Mouse (Mus musculus) cerebellum, adult (tissue): ENCODE results near the gene 1300017J02Rik.
"Not testable (repeated sequence)": the region's sequence is repeated elsewhere in the genome, so short reads cannot be mapped to it uniquely, and the experiment has no call there.

ENCODE experiments used
- ATAC-seq: cut with Nextera tagmentation; 2 replicates; pipeline ENCODE4 v1.9.2; 2017; ENCODE audit warnings: mild to moderate bottlenecking, moderate library complexity, mixed read lengths; ENCODE audit not compliant: insufficient number of reproducible peaks, low FRiP score, low TSS enrichment

Gene 1300017J02Rik

DNA sequence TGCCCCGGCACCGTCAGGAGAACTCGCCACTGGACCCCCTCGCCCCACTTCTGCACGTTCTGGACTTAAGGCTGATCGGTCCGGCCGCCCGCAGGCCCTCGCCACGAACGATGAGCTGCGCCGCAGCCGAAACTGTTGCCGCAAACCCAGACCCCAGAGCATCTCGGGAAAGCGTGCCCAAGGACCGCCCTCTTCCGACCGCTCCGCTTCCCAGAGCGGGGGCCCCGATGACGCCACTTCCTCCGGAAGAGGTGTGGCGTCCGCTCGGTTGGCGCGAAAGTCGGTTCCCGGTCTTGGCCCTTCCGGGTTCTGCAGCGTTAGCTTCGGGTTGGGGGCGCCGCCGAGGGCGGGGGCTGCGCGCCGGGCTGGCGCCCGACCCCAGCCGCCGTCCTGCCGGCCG is at the start of gene 1300017J02Rik, which contains the start of gene Topbp1:
Gene 1300017J02Rik (minus strand): TSS at position 156 of the 400 bp plus-strand sequence.
Gene Topbp1 (plus strand): TSS at position 289 of the 400 bp plus-strand sequence.
- ATAC-seq = peak; percentile 98

DNA sequence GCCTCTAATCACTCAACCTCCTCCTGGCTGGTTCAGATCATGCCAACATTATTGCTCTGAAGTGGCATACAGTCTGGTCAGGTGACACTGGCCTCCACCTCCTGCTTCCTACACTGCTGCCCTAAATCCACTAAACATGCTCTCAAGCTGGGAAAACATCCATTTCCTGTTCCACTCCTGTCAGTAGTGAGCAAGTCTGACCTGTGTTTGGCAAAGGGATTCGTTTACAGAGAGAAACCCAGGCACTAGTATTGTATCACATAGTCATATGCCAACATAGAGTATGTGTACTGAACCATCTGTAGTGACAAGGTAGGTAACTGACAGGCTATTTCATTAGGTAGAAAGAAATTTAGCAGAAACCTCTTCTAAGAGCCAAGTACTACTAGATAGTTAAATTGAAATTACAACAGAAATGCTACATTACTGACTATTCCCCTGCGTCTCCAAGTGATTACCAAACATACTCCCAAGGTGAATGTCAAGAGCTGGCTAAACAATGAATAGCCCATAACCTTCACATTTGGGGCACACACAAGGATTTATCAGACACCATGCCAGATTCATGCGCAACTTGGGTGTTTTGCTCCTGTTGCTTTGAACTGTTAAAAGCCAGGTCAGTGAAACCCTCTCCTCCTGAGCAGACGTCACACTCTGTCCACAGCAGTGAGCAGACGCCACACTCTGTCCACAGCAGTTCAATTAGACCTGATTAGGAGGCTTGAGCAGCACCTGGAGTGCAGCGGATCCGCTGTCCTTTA is 48.8 kb upstream of the 1300017J02Rik start:
- not testable (repeated sequence) for ATAC-seq

DNA sequence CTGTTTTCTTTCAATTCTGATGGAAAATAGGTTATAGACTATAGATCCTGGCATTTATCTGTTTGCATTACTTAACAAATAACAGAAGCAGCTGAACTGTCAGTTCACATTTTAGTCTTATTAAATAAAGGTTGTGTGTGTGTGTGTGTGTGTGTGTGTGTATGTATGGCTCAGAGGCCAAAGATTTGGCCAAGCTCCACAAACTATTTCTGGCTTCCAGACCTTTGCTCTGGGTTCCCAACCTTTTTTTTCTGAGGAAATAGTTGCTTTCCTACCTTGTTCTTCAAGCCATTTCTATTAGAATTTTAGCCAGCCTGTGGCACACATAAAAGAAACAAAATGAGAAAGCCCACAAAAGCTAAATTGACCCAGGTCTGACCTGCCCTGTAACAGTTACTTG is 43.9 kb upstream of the 1300017J02Rik start:
- no peak for ATAC-seq

DNA sequence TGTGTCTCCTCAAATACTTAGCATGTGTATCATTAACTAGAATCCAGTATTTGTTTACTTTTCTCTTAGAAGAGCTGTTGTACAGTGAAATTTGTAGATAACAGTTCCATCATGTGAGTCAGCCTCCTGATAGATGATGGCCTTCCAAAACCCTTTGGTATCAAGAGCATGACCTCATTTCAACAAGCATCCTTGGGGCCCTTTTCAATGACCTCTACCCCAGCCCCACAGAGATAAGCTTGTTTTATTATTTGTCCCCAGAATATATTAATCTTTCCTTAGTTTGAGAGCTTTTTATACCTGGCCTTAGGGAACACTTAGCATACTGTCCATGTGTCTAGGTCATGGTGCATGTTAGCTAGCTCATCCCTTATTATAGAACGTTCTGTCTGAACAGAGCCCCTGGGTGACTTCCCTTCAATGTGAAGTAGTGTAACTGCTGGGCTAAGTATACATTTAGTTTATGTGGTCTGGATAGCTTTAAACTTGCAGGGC is 43.2 kb upstream of the 1300017J02Rik start:
- no peak for ATAC-seq

DNA sequence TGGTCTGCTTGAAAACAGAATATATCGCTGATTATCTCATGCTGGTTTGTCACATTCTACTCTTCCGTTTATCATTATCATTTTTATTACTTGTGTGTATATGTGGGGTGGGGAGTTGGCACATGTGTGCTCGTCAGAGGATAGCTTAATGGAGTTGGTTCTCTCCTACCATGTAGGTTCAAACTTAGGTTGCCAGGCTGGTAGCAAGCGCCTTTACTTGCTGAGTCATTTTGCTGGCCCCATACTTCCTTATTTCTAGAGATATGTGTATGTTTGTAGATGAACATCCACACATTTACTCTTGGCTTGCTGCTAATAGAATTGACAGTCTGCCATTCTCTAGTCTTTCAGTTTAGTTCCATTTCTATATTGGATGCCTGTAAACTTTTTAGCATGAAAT is 42.2 kb upstream of the 1300017J02Rik start:
- no peak for ATAC-seq

DNA sequence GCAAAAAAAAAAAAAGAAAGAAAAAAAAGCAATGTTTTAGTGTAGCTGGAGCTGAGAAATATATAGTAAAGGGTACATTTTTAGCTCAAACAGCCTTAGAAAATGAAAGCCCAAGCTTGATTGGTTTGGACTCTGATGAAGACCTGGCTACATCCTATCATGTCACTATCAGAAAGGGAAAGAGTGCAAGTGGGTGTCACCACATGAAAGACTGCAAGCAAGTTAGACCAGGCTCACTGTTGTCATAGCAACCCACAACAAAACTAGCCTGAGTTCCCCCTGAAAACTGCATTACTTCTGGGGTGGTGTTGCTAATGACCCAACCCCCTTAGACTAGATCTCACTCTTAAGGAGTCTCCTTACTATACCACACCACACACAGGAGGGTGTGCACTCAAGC is 32.0 kb upstream of the 1300017J02Rik start:
- ATAC-seq = no peak

DNA sequence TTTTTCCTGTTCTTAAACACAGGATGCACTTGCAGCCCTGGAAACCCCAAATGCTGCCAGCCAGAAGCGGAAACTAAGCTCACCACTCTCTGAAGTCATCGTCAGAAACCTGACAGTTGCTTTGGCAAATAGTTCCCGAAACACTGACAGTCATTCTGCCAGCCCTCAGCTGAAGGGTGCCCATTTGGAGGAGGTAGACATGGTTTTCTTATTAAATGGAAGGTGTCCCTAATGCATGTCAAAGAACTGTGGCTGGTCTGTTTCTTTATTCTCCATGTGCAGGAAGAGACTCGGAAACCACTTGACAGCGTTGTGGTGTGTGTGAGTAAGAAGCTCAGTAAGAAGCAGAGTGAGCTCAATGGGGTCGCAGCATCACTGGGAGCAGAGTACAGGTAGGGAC is 27.8 kb upstream of the 1300017J02Rik start:
- no peak for ATAC-seq

DNA sequence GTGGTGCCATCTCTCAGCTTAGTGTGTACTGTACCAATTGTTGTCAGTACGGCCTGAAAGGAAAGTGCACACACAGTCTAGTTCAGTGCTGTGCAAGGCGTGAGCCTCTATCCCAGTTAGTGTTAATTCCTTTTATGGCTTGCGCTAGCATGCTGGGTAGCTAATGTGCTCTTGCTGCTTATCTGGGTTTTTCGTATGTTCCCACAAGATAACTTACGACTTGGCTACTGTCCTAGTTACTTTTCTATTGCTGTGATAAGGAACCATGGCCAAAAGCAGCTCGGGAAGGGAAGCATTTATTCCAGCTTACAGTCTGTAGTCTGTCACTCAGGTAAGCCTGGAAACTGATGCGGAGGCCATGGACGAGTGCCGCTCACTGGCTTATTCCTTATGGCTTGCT is 21.6 kb upstream of the 1300017J02Rik start:
- no peak for ATAC-seq

DNA sequence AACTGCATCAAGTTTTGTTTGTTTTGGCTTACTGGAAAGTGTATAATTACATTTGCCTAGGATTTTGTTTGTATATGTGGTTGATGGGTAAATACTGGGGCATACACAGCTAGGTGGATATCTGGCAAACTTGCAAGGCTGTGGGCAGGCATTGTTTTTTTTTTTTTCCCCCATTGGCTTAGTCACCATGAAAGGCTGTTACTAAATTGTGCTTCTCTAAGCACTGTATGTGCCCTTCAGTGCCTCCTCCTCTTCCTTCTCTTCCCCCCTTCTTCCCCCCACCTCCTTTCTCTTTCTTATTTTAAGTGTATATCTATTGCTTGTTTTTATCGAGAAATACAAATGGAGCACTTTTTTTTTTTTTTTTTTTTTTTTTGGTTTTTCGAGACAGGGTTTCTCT is 19.8 kb upstream of the 1300017J02Rik start:
- ATAC-seq = no peak

DNA sequence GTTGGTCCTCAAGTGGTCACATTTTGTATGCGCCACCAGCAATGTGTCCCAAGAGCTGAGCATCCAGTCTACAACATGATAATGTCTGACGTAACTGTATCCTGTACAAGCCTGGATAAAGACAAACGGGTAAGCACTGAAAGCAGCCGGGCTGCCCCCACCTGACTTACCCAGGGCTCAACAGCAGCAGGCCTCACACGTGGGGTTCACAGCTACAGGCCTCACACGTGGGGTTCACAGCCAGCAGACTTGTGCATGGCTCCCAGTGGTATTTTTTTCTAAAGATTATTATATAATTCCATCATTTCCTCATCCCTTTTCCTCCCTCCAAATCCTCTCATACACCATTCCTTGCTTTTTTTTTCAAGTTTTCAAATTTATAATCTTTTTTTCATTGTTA is 5.0 kb upstream of the 1300017J02Rik start:
- no peak for ATAC-seq

DNA sequence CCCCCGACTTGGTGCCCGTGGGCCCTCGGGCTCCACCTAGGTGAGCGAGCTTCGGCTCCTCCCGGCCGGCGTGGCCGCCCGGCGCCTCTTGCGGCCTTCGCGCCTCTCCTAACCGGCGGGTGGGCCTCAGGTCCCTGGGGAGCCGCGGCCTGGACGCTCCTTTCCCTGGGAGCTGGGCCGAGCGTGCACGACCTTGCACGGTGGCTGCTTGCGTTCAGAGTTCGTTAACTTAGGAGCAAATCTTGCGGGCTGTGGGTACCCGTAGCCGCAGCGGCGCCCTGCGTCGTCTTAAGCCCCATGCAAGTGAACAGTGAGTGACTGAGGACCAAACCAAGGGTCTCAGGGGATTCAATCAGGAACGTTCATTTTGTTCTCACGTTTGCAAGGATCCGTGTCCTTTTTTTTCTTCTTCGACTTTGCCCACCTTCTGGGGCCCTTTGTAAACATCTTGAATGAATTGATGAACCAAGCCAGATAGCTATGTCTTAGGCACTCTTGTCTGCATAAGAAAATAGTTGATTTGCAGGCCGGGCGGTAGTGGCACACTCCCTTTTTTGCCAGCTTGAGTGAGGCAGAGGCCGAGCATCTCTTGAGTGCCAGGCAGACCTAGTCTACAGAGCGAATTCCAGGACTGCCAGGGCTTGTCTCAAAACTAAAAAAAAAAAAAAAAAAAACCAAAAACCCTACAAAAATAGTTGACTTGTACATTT is 605 bp upstream of the 1300017J02Rik start:
- ATAC-seq = 0 out of 2 replicates have a peak, but pooled peaks have one; percentile 19

DNA sequence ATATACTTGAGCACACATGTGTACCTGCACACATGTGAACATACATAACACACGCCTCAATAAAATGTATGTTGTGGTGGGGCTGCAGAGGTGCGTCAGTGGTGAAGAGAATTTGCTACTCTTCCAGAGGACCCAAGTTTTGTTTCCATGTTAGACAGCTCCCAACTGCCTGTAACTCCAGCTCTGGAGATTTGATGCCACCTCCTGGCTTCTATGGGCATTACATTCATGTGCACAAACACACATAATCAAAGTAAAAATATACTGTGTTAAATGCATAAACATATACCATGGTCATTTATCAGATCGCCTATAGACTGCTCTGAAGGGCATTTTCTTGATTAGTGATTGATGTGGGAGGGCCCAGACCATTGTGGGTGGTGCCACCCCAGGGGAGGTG is 2.2 kb downstream of the 1300017J02Rik start:
- ATAC-seq = no peak

DNA sequence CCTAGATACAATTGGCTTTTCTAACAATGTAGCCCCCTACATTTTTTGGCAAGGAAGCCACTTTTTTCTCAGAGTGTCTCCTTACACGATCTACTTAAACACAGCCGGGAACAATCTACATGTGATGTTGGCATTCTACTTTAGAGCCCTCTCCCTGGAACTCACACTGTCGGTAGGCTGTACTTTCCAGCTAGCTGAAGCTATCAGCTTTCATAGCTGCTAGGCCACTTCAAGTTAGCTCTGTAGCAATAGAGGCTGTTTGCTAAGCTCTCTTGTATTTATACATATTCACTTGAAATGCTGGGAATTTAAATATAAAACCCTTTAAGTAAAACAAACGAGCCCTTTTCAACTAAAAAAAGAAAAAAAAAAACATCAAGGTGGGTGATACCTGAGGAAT is 2.6 kb downstream of the 1300017J02Rik start:
- no peak for ATAC-seq

DNA sequence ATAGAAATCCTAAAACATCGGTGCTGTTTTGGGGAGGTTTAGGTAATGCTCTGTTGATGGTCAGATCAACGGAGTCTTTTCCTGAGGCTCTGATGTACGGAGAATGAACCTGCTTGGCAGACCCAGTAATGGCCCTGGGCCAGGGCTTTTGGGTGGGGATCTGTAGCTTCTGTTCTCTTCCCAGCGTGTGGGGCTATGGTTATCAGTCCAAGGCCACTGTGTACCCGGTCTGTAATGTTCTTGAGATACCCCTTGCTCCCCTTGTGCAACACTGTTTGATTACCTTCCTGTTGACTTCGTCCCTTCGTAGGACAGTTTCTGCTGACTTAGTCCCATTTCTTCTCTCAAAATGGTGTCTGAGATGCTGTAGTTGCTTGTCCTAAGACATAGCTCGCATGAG is 3.8 kb downstream of the 1300017J02Rik start:
- ATAC-seq = no peak

DNA sequence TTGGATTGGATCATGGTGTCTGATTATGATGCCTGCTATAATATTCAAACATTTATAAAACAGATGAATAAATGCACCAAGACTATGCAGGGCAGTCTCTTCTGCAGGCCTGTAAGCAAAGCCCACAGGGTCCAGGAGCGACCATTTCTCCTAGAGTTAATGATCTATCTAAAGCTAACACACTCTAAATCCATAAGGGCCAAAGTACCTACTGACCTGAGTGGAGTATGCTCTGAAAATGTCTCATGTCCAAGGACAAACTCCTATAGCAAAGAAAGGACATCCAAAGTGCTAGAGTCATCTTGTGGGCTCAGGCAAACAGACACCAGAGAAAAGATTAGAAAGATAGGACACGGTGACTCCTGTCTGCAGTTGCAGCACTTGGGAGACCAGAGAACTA is 10.4 kb downstream of the 1300017J02Rik start:
- ATAC-seq = no peak

DNA sequence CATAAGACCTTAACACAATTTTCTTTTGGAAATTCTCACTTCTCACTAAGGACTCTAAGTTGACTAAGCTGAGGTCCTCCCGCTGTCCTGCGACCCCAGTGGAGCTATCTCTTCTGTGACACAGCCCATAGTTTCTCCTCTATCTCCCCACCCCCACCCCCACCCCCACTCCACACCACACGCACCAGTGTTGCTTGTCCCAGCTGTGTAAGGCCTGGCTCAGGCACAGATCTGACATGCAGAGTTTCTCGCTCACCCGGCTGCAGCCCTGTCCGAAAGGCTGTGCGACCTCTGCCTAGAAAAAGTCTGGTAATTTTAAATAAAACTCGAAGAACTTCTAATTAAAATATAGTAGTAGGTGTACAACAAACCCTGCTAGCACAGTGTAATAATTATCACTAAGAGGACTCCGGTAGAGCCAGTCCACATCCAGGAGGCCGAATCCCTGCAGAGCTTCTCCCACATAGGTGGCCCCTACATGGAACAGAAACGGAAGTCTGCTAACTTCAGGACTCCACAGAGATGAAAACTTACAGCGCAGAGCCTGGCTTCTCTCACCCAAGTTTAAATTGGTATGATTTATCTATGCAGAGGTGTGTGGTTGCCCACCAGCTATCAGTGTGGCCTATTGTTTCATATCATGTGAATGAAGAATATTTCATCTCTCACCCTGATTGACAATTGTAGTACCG is 16.2 kb downstream of the 1300017J02Rik start:
- no peak for ATAC-seq

DNA sequence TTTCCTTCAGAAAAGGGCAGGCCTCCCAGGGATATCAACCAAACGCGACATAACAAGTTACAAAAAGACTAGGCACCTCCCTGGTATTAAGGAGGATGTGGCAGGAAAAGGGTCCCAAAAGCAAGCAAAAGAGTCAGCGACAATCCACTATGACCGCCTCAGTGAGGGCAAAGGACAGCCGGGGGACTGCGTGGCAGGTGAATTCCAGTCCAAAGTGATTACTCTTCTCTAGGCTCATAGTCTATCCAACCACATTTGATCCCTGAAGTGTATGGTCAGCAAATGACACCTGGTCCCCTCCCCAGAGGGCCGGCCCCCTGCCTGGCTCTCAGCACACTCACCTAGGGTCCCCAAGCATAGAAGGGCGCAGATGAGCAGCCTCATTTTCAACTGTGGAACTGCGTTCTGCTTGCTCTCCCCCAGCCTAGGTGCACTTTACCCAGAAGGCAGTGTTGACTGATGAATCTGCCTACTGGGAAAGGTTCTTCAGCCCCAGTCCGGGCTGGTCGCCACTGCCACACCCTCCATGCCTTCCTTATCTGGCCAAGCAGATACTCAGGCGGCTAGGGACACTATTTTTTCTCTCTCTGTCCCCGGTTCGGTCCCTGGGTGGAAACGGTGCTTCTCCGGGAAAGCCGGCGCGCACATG is 16.9 kb downstream of the 1300017J02Rik start:
- ATAC-seq = no peak

DNA sequence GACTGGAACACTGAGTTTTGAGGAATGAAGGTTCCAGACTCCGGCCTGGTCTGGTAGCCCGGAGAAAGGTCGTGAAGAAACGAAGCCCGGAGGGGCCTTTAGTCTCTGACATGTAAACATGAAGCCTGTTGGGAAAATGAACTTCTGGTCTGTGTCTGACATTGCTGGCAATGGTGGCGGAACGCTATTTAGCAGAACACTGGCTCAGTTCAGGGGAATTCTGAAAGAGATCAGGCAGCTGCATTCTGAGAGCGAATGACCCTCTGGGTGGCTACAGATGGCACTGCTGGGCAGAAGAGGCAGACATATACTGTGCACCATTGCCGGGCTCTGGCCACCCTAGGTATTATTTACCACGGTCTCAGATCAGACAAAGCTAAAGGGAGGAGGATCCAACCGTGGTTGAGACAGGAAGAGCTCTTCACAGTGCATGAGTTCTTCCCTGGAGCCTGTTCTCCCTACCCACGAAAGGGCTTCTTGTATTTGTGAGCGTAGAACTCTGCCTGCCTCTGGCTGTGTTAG is 17.9 kb downstream of the 1300017J02Rik start:
- no peak for ATAC-seq

DNA sequence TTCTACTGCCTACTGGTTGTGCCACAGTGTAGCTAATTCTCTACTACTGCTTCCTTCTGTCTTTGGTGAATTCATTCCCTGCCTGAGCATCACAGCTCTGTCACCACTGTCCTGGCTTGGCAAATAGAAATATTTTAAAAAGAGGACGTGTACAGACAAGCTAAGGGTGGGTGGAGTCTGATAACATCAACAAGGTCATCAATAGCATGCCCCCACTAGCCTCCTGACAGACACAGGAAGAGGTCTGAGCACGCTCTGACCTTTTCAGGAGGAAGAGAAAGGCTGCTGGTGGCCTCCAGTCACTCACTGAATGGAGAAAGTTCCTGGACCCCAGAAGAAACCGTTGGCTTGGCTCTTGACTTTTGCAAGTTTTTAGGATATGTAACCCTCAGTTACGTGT is 18.5 kb downstream of the 1300017J02Rik start:
- ATAC-seq = no peak

DNA sequence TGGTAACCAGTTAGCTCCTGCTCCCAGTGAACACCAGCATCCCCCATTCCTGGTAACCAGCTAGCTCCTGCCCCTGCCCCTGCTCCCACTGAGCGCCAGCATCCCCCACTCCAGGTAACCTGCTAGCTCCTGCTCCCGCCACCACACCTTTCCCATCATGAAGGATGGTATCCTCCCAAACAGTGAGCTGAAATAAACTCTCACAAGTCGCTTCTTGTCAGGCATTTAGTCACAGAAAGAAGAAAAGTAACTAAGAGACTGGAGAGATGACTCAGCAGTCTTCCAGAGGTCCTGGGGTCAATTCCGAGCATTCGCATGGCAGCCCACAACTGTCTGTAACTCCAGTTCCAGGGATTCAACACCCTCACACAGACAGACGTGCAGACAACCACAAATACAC is 28.0 kb downstream of the 1300017J02Rik start:
- no peak for ATAC-seq
